Mouse (Mus musculus): Measurements from ENCODE around the gene Nccrp1. TPM values are rescaled to one million over a fixed set of nuclear protein-coding genes. Genes with fewer than 3 reads are reported as not detected.
"Not testable (repeated sequence)": the region's sequence is repeated elsewhere in the genome, so short reads cannot be mapped to it uniquely, and the experiment has no call there.

Nccrp1 gene
- polyA plus RNA-seq, 1 experiment from 2014 or later, result not detected

- Histone ChIP-seq H3K27me3 (replicated peaks; ENCODE audit: control insufficient read depth, insufficient read depth, low read length) (peaks cover 31% of the 10 kb centered on the region), H3K36me3 (ENCODE audit: control insufficient read depth, insufficient read depth) (no peaks in the 10 kb centered on the region), H3K9me3 (ENCODE audit: control insufficient read depth, low read length) (no peaks in the 10 kb centered on the region), H3K4me2 (ENCODE audit: low read length) (no peak overlapping the region), H3K27ac (ENCODE audit: low read length) (no peak overlapping the region), H3K4me3 (replicated peaks; ENCODE audit: low read length) (no peak overlapping the region), H3K4me1 (replicated peaks; ENCODE audit: control insufficient read depth, insufficient read depth, low read length) (peaks cover 8% of the 10 kb centered on the region), H3K9ac (replicated peaks; ENCODE audit: low read depth, low read length) (no peak overlapping the region)
- ATAC-seq, result no peak
- WGBS, result 28% methylated on average over 14 of the region's 14 CpGs
Measured at GRCm38 (mm10) chr7:28545048-28545890, 1.8 kb downstream of the Nccrp1 start.

GRCm38 (mm10) chr7:28544051-28544601 is 2.9 kb downstream of the Nccrp1 start:
- no peak overlapping the region for H3K27ac ChIP-seq (ENCODE audit: low read length)
- peaks cover 8% of the 10 kb centered on the region for H3K4me1 ChIP-seq (replicated peaks; ENCODE audit: control insufficient read depth, insufficient read depth, low read length)
- H3K9me3 ChIP-seq (ENCODE audit: control insufficient read depth, low read length), result no peaks in the 10 kb centered on the region
- ATAC-seq, result no peak
- H3K27me3 ChIP-seq (replicated peaks; ENCODE audit: control insufficient read depth, insufficient read depth, low read length), result peaks cover 31% of the 10 kb centered on the region
- no peaks in the 10 kb centered on the region for H3K36me3 ChIP-seq (ENCODE audit: control insufficient read depth, insufficient read depth)
- 4% methylated on average over 25 of the region's 27 CpGs for WGBS
- H3K9ac ChIP-seq (replicated peaks; ENCODE audit: low read depth, low read length), result no peak overlapping the region
- H3K4me3 ChIP-seq (replicated peaks; ENCODE audit: low read length), result no peak overlapping the region
- H3K4me2 ChIP-seq (ENCODE audit: low read length), result no peak overlapping the region

- ATAC-seq, result no peak
- WGBS, result 85% methylated on average over 4 of the region's 4 CpGs
- Histone ChIP-seq H3K27me3 (replicated peaks; ENCODE audit: control insufficient read depth, insufficient read depth, low read length) (peaks cover 12% of the 10 kb centered on the region), H3K9me3 (ENCODE audit: control insufficient read depth, low read length) (no peaks in the 10 kb centered on the region), H3K4me2 (ENCODE audit: low read length) (no peak within 1 kb of the TSS), H3K9ac (replicated peaks; ENCODE audit: low read depth, low read length) (no peak within 1 kb of the TSS), H3K4me3 (replicated peaks; ENCODE audit: low read length) (no peak within 1 kb of the TSS), H3K4me1 (replicated peaks; ENCODE audit: control insufficient read depth, insufficient read depth, low read length) (no peaks in the 10 kb centered on the region), H3K27ac (ENCODE audit: low read length) (no peak within 1 kb of the TSS), H3K36me3 (ENCODE audit: control insufficient read depth, insufficient read depth) (no peaks in the 10 kb centered on the region)
Measured at GRCm38 (mm10) chr7:28540526-28540925, 6.5 kb downstream of the Nccrp1 start, which contains the start of gene Sycn. Sycn (plus strand) TSS chr7:28540885.

- not testable (repeated sequence) for H3K4me2 ChIP-seq (ENCODE audit: low read length); H3K9ac ChIP-seq (replicated peaks; ENCODE audit: low read depth, low read length); H3K27ac ChIP-seq (ENCODE audit: low read length); H3K36me3 ChIP-seq (ENCODE audit: control insufficient read depth, insufficient read depth); H3K4me3 ChIP-seq (replicated peaks; ENCODE audit: low read length); H3K27me3 ChIP-seq (replicated peaks; ENCODE audit: control insufficient read depth, insufficient read depth, low read length); H3K4me1 ChIP-seq (replicated peaks; ENCODE audit: control insufficient read depth, insufficient read depth, low read length); H3K9me3 ChIP-seq (ENCODE audit: control insufficient read depth, low read length); ATAC-seq
- WGBS, result 92% methylated on average over 6 of the region's 6 CpGs
Measured at GRCm38 (mm10) chr7:28538886-28539285, 8.2 kb downstream of the Nccrp1 start.

GRCm38 (mm10) chr7:28532005-28532404 is 15.0 kb downstream of the Nccrp1 start:
- no peak overlapping the region for H3K9ac ChIP-seq (replicated peaks; ENCODE audit: low read depth, low read length)
- no peaks in the 10 kb centered on the region for H3K27me3 ChIP-seq (replicated peaks; ENCODE audit: control insufficient read depth, insufficient read depth, low read length)
- H3K36me3 ChIP-seq (ENCODE audit: control insufficient read depth, insufficient read depth), result no peaks in the 10 kb centered on the region
- 76% methylated on average over 8 of the region's 8 CpGs for WGBS
- no peak overlapping the region for H3K27ac ChIP-seq (ENCODE audit: low read length)
- H3K9me3 ChIP-seq (ENCODE audit: control insufficient read depth, low read length), result no peaks in the 10 kb centered on the region
- no peak overlapping the region for H3K4me2 ChIP-seq (ENCODE audit: low read length)
- ATAC-seq, result no peak
- H3K4me1 ChIP-seq (replicated peaks; ENCODE audit: control insufficient read depth, insufficient read depth, low read length), result no peaks in the 10 kb centered on the region
- H3K4me3 ChIP-seq (replicated peaks; ENCODE audit: low read length), result no peak overlapping the region

GRCm38 (mm10) chr7:28527922-28528719 is 18.9 kb downstream of the Nccrp1 start:
- Histone ChIP-seq H3K36me3 (ENCODE audit: control insufficient read depth, insufficient read depth) (no peaks in the 10 kb centered on the region), H3K4me2 (ENCODE audit: low read length) (no peak overlapping the region), H3K27ac (ENCODE audit: low read length) (no peak overlapping the region), H3K27me3 (replicated peaks; ENCODE audit: control insufficient read depth, insufficient read depth, low read length) (no peaks in the 10 kb centered on the region), H3K4me3 (replicated peaks; ENCODE audit: low read length) (no peak overlapping the region), H3K9ac (replicated peaks; ENCODE audit: low read depth, low read length) (no peak overlapping the region), H3K9me3 (ENCODE audit: control insufficient read depth, low read length) (no peaks in the 10 kb centered on the region), H3K4me1 (replicated peaks; ENCODE audit: control insufficient read depth, insufficient read depth, low read length) (no peaks in the 10 kb centered on the region)
- ATAC-seq, result no peak
- WGBS, result 5% methylated on average over 19 of the region's 19 CpGs

- H3K36me3 ChIP-seq (ENCODE audit: control insufficient read depth, insufficient read depth); H3K9me3 ChIP-seq (ENCODE audit: control insufficient read depth, low read length); H3K4me3 ChIP-seq (replicated peaks; ENCODE audit: low read length); H3K9ac ChIP-seq (replicated peaks; ENCODE audit: low read depth, low read length); H3K27me3 ChIP-seq (replicated peaks; ENCODE audit: control insufficient read depth, insufficient read depth, low read length); ATAC-seq; H3K27ac ChIP-seq (ENCODE audit: low read length); H3K4me1 ChIP-seq (replicated peaks; ENCODE audit: control insufficient read depth, insufficient read depth, low read length); H3K4me2 ChIP-seq (ENCODE audit: low read length): not testable (repeated sequence)
- 72% methylated on average over 5 of the region's 6 CpGs for WGBS
Measured at GRCm38 (mm10) chr7:28522536-28522935, 24.5 kb downstream of the Nccrp1 start, which contains the start of gene Ifnl3. Ifnl3 (plus strand) TSS chr7:28522836.

- Histone ChIP-seq H3K27ac (ENCODE audit: low read length) (no peak overlapping the region), H3K36me3 (ENCODE audit: control insufficient read depth, insufficient read depth) (no peaks in the 10 kb centered on the region), H3K4me3 (replicated peaks; ENCODE audit: low read length) (no peak overlapping the region), H3K9ac (replicated peaks; ENCODE audit: low read depth, low read length) (no peak overlapping the region), H3K27me3 (replicated peaks; ENCODE audit: control insufficient read depth, insufficient read depth, low read length) (no peaks in the 10 kb centered on the region), H3K9me3 (ENCODE audit: control insufficient read depth, low read length) (no peaks in the 10 kb centered on the region), H3K4me2 (ENCODE audit: low read length) (no peak overlapping the region), H3K4me1 (replicated peaks; ENCODE audit: control insufficient read depth, insufficient read depth, low read length) (no peaks in the 10 kb centered on the region)
- no peak for ATAC-seq
- 68% methylated on average over 8 of the region's 8 CpGs for WGBS
Measured at GRCm38 (mm10) chr7:28511441-28511840, 35.6 kb downstream of the Nccrp1 start.

GRCm38 (mm10) chr7:28510405-28510974 is 36.6 kb downstream of the Nccrp1 start, which contains the start of gene Ifnl2:
Ifnl2 (minus strand) TSS chr7:28510455.
- not testable (repeated sequence) for ATAC-seq; H3K4me3 ChIP-seq (replicated peaks; ENCODE audit: low read length)
- WGBS, result 63% methylated on average over 8 of the region's 8 CpGs

More at GRCm38 (mm10) chr7:28510405-28510974, 36.6 kb downstream of the Nccrp1 start, which contains the start of gene Ifnl2:
- H3K9me3 ChIP-seq (ENCODE audit: control insufficient read depth, low read length); H3K4me1 ChIP-seq (replicated peaks; ENCODE audit: control insufficient read depth, insufficient read depth, low read length); H3K27me3 ChIP-seq (replicated peaks; ENCODE audit: control insufficient read depth, insufficient read depth, low read length); H3K27ac ChIP-seq (ENCODE audit: low read length); H3K4me2 ChIP-seq (ENCODE audit: low read length); H3K9ac ChIP-seq (replicated peaks; ENCODE audit: low read depth, low read length); H3K36me3 ChIP-seq (ENCODE audit: control insufficient read depth, insufficient read depth): not testable (repeated sequence)

Data from forebrain, embryonic 16.5 days (tissue).